Mouse (Mus musculus): Measurements from ENCODE around the gene Kdsr.
A peak's percentile ranks its signal among the peaks of the same experiment; 100 is the strongest.

Kdsr gene

GRCm38 (mm10) chr1:106759572-106760435 is at the start of gene Kdsr:
Kdsr (minus strand) TSS chr1:106759727.
- DNase-seq: peak; percentile 98

- no peak for DNase-seq
Observed at GRCm38 (mm10) chr1:106799931-106800330, 40.4 kb upstream of the Kdsr start.

GRCm38 (mm10) chr1:106799406-106799805 is 39.9 kb upstream of the Kdsr start:
- no peak for DNase-seq

GRCm38 (mm10) chr1:106796987-106797779 is 37.7 kb upstream of the Kdsr start:
- DNase-seq: no peak

- DNase-seq: peak; percentile 95
Observed at GRCm38 (mm10) chr1:106796542-106796924, 37.0 kb upstream of the Kdsr start, which contains the start of gene Vps4b. Vps4b (minus strand) TSS chr1:106796728.

GRCm38 (mm10) chr1:106795634-106796541 is 36.4 kb upstream of the Kdsr start:
- no peak for DNase-seq

- DNase-seq: no peak
Observed at GRCm38 (mm10) chr1:106774896-106775295, 15.4 kb upstream of the Kdsr start.

GRCm38 (mm10) chr1:106774092-106774491 is 14.6 kb upstream of the Kdsr start:
- no peak for DNase-seq

GRCm38 (mm10) chr1:106768773-106769172 is 9.2 kb upstream of the Kdsr start:
- DNase-seq: no peak

- no peak for DNase-seq
Observed at GRCm38 (mm10) chr1:106765771-106766170, 6.2 kb upstream of the Kdsr start.

GRCm38 (mm10) chr1:106764846-106765245 is 5.3 kb upstream of the Kdsr start:
- no peak for DNase-seq

- no peak for DNase-seq
Observed at GRCm38 (mm10) chr1:106764281-106764680, 4.8 kb upstream of the Kdsr start.

- no peak for DNase-seq
Observed at GRCm38 (mm10) chr1:106760750-106761149, 1.2 kb upstream of the Kdsr start.

- peak; percentile 18 for DNase-seq
Observed at GRCm38 (mm10) chr1:106758734-106759571, 574 bp downstream of the Kdsr start.

- no peak for DNase-seq
Observed at GRCm38 (mm10) chr1:106756633-106757032, 2.9 kb downstream of the Kdsr start.

- no peak for DNase-seq
Observed at GRCm38 (mm10) chr1:106752013-106752412, 7.5 kb downstream of the Kdsr start.

- no peak for DNase-seq
Observed at GRCm38 (mm10) chr1:106750656-106751055, 8.9 kb downstream of the Kdsr start.

GRCm38 (mm10) chr1:106748555-106749315 is 10.8 kb downstream of the Kdsr start:
- no peak for DNase-seq

GRCm38 (mm10) chr1:106742980-106743379 is 16.5 kb downstream of the Kdsr start:
- DNase-seq: no peak

- DNase-seq: no peak
Observed at GRCm38 (mm10) chr1:106740735-106741134, 18.8 kb downstream of the Kdsr start.

- DNase-seq: no peak
Observed at GRCm38 (mm10) chr1:106739810-106740209, 19.7 kb downstream of the Kdsr start.
